Mouse (Mus musculus) brain, adult 2 months (tissue): Measurements from ENCODE around the gene Tmem254b.
"Not testable (repeated sequence)": the region's sequence is repeated elsewhere in the genome, so short reads cannot be mapped to it uniquely, and the experiment has no call there.

ENCODE experiments used
- DNase-seq: peaks from one replicate; pipeline ENCODE4 v3.0.0; 2011; ENCODE audit warnings: low read depth, low spot score

Tmem254b gene

DNA sequence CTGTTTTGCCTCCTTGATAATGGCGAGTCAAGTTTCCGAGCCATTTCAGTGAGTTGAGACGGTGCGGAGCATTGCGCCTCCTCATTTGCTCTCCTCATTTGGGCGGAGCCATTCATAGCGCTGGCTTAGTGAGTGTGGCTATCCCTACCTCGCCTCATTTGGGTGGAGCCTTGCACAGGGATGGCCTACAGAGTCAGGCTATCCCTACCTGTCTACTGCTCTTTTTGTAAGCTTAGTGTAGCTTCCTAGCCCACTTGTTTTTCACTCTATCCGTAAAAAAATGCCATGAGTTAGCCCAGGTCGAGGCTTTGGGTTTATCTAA, at the start of gene Tmem254b:
Gene Tmem254b (minus strand): TSS at position 116 of the 322 bp plus-strand sequence.
- not testable (repeated sequence) for DNase-seq

DNA sequence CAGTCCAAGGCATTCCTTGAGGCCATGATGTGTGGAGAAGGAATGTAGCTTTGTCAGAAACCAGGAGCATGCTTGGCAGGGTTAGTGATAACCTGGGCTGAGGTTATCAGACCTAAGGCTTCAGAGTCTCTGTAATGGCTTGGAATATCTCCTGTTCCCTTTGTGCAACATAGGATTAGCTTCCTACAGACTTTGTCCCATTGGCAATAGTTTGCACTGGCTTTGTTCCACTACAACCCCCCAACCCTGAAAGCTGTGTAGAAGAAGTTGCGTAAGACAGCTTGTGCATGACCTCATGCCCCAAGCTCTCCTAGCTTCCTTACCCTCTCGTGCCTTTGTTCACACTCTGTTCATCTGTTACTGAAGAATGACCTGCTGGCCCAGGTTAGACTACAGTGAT, 30.3 kb upstream of the Tmem254b start:
- not testable (repeated sequence) for DNase-seq

DNA sequence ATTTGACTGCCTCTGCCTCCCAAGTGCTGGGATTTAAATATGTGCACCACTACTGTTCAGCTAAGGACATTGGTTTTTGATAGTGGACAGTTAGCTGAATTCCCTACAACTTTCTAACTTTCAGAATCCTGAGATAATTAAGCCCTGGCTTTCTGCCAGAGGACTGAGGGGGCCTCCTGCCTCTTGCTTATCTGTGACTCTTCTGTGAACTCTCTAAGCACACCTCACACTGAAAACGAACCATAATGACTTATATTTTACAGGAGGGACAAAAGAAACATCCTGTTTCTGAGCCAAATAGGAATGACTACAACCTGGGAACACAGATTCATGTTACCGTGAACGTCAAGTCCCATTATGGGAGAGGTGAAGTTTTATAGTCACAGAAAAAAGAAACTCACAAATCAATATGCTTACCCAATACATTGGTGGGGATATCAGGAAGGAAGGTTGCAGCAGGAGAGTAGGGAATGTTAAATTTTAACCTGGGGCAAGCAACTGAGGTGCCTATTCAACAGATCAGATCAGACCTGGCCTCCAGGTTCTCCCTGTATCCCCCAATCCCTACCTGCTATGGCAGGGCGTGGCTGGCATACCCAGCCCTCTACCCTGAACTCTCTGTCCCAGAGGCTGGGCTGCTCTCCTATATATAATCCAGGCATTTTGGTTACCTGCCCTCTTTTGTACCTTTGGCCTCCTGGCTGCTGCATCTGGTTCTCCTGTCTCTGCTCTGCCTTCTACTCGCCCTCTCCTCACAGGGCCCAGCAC, 9.6 kb upstream of the Tmem254b start:
- not testable (repeated sequence) for DNase-seq

DNA sequence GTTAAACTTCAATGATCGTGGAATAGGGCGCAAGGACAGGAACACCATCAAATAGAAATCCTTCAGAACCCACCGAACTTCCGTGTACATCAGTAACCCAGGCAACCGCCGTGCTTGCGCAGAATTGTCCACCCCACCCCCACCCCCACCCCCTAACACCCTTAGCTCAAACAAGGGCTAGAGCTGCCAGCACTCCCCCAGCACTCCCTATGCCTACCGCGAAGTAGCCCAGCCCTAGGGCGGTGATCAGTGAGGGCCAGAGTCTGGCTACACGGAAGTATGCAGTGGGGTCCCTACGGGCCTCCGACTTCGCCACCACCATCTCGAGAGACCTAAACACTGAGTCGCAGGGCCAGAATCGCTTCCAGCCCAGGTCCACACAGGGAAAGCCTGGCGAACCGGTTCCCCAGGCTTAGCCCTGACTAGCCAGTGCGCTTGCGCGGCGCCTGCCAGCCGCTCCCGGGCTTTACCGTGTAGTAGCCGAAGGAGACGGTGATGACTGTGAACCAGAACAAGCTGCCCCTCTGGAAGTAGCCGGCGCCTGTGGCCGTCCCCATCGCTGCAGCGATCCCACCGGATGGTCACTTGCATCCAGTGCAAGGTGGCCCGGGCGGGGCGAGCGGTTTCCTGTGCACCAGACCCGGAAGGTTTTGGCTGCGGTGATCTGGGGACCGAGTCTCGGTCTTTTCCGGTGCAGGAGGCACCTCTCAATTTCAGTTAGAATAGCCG, 480 bp downstream of the Tmem254b start:
- not testable (repeated sequence) for DNase-seq

DNA sequence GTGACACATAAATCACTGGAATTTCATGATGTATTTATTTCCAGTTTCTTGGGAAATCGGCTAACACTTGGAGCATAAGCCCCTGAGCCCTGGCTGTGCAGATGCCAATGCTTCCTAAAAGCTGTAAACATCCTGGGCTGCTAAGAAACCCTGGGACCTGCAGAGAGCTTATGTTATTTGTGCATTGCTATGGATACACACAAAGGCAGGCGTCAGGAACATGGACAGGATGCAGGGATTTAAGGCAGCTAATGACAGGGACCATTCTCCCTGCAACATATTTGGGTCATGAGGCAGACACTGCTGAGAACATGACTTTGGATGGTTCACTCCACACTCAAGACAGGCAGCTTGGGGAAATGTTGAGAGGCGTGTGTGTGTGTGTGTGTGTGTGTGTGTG, 9.0 kb downstream of the Tmem254b start:
- DNase-seq: not testable (repeated sequence)

DNA sequence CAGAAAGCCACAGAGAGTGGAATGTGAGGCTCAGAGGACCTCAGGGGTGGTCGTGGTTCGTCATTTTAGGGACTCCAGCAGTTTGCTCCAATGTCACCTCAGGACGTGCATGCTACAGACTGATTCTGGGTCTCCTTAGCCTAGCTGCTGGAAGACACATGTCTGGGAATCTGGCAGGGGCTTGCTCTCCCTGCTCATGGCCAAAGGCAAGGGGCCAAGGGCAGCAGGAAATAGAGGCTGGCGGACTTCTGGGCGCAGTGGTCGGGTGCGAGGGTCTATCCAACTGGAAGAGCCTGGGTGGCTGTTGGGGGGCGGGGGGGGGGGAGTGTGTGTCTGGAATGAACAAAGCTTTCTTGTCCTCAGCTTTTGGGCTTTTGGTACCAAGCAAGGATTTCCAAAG, 18.5 kb downstream of the Tmem254b start:
- not testable (repeated sequence) for DNase-seq

DNA sequence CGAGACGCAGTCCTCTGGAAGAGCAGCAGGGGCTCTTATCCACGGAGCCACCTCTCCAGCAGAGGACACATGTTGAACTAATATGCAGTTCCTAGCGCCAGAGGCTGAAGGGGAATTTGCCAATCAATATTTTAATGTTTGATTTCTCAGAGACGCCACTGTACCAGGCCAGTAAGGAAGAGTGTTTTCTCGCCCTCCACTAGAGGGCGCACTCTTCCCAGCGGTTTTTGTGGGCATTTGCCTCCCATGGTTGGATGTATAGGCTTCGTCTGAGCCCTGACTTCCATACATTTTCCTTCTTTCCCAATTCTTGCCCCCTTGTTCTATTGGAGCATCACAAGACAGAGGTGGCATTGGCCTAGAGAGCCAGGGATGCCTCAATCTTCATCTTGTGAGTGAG, 20.2 kb downstream of the Tmem254b start:
- not testable (repeated sequence) for DNase-seq

DNA sequence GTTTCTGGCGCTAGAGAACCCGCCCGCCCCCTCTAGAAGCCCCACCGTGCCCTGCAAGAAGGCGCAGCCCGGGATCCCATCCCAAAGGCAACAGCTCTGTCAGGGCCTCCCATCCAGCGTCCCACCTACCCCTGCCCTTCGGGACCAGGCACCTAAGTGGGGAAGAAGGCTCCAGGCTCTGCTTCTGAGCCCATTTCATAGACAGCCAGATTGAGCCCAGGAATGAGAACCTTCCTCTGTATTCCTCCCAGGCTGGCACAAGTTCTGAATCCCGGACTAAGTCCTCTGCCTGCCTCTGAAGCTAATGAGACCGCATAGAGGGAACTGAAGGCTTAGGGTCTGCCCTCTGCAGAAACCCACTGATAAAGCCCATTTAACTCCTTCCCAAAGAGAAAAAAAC, 24.5 kb downstream of the Tmem254b start, which contains the start of gene Plac9b:
Gene Plac9b (minus strand): TSS at position 101 of the 400 bp plus-strand sequence.
- DNase-seq: not testable (repeated sequence)

DNA sequence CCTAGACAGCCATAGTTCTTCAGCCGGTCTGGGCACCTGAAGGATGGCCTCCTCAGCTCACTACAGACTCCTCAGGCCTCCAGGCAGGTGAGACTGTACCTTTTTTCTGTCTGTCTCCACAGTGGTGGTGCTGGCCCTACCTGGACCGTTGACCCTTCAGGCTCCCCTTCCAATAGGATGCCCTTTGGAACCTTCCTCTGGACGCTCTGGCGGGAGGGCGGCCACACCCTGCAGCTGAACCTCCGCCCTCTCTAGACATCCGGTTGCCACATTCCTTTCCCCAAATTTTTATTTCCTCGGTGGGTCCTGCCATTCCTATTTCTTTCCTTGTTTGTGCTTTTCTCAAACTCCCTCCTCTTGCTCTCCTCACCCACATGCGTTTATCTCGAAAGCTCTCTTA, 25.2 kb downstream of the Tmem254b start:
- DNase-seq: not testable (repeated sequence)

DNA sequence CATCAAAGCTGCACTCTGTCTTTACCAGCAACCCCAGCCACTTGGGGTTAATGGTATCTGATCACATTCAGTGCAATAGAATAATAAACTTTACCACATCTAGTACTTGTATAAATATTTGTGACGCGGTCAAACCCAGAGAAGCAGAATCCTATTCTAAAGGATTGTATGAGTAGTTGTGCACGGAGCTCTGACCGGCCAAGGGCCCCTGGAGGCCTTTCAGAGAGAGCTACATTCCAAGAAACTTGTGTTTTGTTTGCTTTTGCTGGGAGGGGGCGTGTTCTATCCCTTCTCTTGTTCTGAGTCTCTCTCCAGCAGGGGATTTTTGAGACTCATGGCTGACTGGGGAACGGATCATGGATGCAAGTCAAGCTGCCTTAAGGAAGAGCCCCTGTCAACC, 31.8 kb downstream of the Tmem254b start:
- DNase-seq: not testable (repeated sequence)

DNA sequence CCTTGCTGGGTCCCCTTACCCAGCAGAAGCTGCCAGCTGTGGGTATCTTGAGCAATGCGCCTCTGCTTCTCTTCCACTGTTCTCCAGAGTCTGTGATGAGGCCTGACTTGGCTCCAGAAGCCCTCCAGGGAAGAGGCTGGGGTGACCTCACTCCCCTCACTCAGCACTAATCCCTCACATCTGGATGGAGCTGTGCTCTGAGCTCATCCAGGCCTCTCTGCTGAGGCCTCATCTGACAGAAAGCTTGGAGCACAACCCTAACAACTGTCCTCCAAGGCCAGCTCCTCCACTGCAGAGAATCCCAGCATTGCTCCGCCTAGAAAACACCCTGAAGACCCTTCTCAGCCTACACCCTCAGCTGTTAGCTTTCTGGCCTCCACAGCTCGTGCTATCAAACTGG, 32.9 kb downstream of the Tmem254b start:
- not testable (repeated sequence) for DNase-seq

DNA sequence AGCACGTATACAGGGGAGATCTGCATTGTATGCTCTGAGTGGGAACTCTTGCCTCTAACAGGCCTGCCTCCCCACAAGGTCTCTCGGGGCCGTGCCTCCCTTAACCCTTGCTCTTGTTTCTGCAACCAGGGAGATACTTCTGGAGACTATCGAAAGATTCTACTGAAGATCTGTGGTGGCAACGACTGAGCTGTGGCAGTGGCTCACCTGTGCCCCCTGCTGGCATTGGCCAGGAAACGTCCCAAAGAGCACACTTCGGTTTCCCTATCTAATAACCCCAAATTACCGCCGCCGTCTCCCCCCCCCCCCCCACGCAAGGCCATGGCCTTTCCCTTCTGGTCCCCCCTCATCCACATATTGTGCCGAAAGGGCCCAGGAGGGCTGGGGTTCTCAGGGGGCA, 41.6 kb downstream of the Tmem254b start:
- not testable (repeated sequence) for DNase-seq

DNA sequence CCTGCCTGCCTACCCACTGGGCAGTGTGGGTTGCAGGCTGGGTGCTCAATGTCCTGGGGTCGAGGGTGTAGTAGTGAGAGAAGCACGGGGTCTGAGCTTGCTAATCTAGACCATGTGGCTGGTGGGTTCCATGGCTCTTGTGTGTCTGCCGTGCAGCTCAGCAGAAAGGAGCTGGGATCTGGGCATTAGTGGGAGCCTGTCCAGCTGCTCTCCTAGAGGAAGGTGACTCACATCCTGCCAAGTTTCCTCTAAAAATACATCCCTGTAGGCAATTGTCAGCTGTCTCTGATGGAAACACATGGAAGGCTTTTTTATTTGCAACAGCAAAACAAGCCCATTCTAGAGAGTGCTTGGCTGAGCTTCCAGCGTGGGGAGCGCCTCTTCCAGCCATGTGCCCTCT, 44.4 kb downstream of the Tmem254b start:
- not testable (repeated sequence) for DNase-seq

DNA sequence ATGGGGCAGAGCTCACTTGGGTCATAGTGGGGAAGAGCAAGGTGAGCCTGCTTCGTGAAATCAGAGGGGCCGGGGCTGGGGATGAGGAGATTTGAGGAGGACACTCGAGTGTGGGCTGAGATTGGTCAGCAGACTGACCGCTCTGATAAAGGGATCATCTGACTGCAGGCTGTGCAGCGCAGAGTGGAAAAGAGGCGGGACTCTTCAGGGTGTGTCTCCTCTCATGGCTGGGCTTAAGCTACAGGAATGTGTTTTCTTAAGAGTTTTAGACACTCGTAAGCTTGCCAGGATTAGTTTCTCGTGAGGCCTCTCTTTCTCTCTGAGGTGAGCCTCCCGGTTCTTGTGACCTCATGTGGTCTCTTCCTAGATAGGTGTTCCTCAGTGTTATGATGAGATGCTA, 45.7 kb downstream of the Tmem254b start:
- DNase-seq: not testable (repeated sequence)

DNA sequence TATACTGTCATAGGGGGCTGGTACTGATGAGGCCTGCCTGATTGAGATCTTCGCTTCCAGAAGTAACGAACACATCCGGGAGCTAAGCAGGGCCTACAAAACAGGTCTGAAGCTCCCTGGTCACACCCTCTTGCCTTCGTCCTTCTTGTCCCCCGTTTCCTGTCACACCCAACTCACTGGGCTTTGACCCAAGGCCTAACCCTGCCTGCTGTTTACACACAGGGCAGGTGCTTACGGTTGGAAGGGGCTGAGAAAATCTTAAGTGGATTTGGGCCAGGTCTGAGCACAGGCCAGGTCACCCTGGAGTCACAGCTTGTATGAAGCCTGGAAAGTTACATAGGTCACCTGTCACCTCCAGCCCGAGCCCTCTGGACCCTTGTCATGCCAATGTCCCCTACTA, 50.8 kb downstream of the Tmem254b start:
- not testable (repeated sequence) for DNase-seq
